ENCODE assay signal across 10 mouse cellular contexts in the genomic region with DNA sequence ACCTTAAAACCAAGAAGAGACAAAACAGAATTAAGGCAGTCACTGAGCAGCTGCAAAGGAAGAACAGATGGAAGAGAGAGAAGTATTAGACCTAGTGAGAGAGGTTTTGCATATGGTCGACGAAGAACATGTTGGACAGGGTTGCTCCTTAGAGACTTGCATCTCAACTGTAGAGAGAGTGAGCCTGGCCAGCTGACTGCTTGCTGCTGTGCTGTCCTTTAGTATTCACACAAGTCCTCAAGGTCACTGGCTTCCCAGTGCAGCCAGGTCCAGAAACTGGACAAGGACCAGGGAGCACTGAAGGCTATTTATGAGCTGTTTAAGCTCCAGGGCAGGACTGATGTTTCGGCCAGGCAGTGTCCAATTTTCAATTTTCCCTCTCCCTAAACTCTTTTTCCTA.
DNase-seq lines count a peak whose midpoint lies in the region; ATAC-seq and TF ChIP-seq lines count a peak whose summit lies in the region.
"Had no signal": no experiment of that assay in that cellular context is flagged by ENCODE, and none has a peak within 500 bp of the region (broad histone marks: within the 10 kb centered on the region; RNA-seq: fewer than 3 reads in every experiment).

No protein-coding gene starts in this region.

- no peak overlapping the region for H3K9ac ChIP-seq in heart, embryonic 11.5 days (ENCODE audit: low read depth, low read length)
- no peak overlapping the region for H3K9ac ChIP-seq in forebrain, embryonic 15.5 days (replicated peaks)
- no peak overlapping the region for H3K9ac ChIP-seq in hindbrain, postnatal 0 days (replicated peaks; ENCODE audit: low read length)
- H3K9ac ChIP-seq: liver, postnatal 0 days had no signal

- H3K9me3 ChIP-seq in heart, embryonic 11.5 days (replicated peaks; ENCODE audit: control insufficient read depth, low read length), result no peaks in the 10 kb centered on the region
- no peaks in the 10 kb centered on the region for H3K9me3 ChIP-seq in forebrain, embryonic 15.5 days
- no peaks in the 10 kb centered on the region for H3K9me3 ChIP-seq in hindbrain, postnatal 0 days (ENCODE audit: low read length)

- H3K4me1 ChIP-seq in heart, embryonic 11.5 days (ENCODE audit: control insufficient read depth, insufficient read depth, low read length), result no peaks in the 10 kb centered on the region
- peaks cover 3% of the 10 kb centered on the region; the same call in 1 of the 2 replicates for H3K4me1 ChIP-seq in forebrain, embryonic 15.5 days
- 0 out of 2 replicates have a peak, but pooled peaks cover 3% of the 10 kb centered on the region for H3K4me1 ChIP-seq in hindbrain, postnatal 0 days (ENCODE audit: insufficient read depth, low read length)

- H3K4me2 ChIP-seq in heart, embryonic 11.5 days, result no peak overlapping the region
- no peak overlapping the region for H3K4me2 ChIP-seq in forebrain, embryonic 15.5 days (replicated peaks)
- no peak overlapping the region for H3K4me2 ChIP-seq in hindbrain, postnatal 0 days (ENCODE audit: low read depth, low read length)

- no peak overlapping the region for H3K27ac ChIP-seq in heart, embryonic 11.5 days (ENCODE audit: low read depth, low read length)
- H3K27ac ChIP-seq in forebrain, embryonic 15.5 days (replicated peaks), result no peak overlapping the region
- H3K27ac ChIP-seq in hindbrain, postnatal 0 days, result peak overlapping the region; percentile 41; the same call in 1 of the 2 replicates

- WGBS in heart, embryonic 11.5 days (ENCODE audit: insufficient replicate concordance), result 68% methylated on average over 3 of the region's 3 CpGs
- 38% methylated on average over 3 of the region's 3 CpGs for WGBS in forebrain, embryonic 15.5 days
- 26% methylated on average over 3 of the region's 3 CpGs for WGBS in hindbrain, postnatal 0 days

- peak; percentile 10 for DNase-seq in heart, adult 8-10 months (ENCODE audit: low spot score)
- DNase-seq in adrenal gland, postnatal 14 days, result peak; percentile 26
- DNase-seq in hindbrain, postnatal 0 days (ENCODE audit: low spot score), result peak; percentile 50
- no peak for DNase-seq in kidney, adult 11 months
- no peak for DNase-seq in spleen, postnatal 14 days (ENCODE audit: low spot score in 2 of 2)
- DNase-seq: liver, postnatal 0 days; right cerebral cortex, postnatal 14 days had no signal

- TF ChIP-seq CTCF in hindbrain, postnatal 0 days (IDR thresholded peaks at IDR 0.05; ENCODE audit: low read depth), result no peak

- no peaks in the 10 kb centered on the region for H3K27me3 ChIP-seq in heart, embryonic 11.5 days (ENCODE audit: control insufficient read depth, insufficient read depth, low read length)
- no peaks in the 10 kb centered on the region for H3K27me3 ChIP-seq in forebrain, embryonic 15.5 days
- no peaks in the 10 kb centered on the region for H3K27me3 ChIP-seq in hindbrain, postnatal 0 days (ENCODE audit: insufficient read depth, low read length)

- no peak overlapping the region for H3K4me3 ChIP-seq in heart, embryonic 11.5 days (ENCODE audit: low read depth, low read length)
- H3K4me3 ChIP-seq in forebrain, embryonic 15.5 days, result no peak overlapping the region
- no peak overlapping the region for H3K4me3 ChIP-seq in hindbrain, postnatal 0 days (ENCODE audit: low read length)

- H3K36me3 ChIP-seq in heart, embryonic 11.5 days (ENCODE audit: control insufficient read depth, insufficient read depth, low read length), result no peaks in the 10 kb centered on the region
- H3K36me3 ChIP-seq in forebrain, embryonic 15.5 days, result no peaks in the 10 kb centered on the region
- no peaks in the 10 kb centered on the region for H3K36me3 ChIP-seq in hindbrain, postnatal 0 days (ENCODE audit: insufficient read depth, low read length)

- no peak for ATAC-seq in heart, embryonic 11.5 days (replicated peaks; ENCODE audit: insufficient number of reproducible peaks, low FRiP score, low TSS enrichment)
- ATAC-seq in forebrain, embryonic 15.5 days (replicated peaks), result peak; percentile 71
- peak; percentile 82 for ATAC-seq in hindbrain, postnatal 0 days
- ATAC-seq in erythroid progenitor cell, adult 5-6 weeks (replicated peaks; ENCODE audit: low FRiP score, poor library complexity, severe bottlenecking), result no peak
- ATAC-seq: liver, postnatal 0 days had no signal

Comparison
In these comparisons a context has a peak if more than half of its experiments do, and no peak if none do; other contexts are left out.
1. DNase-seq: peak in heart, adult 8-10 months (single experiment), adrenal gland, postnatal 14 days (single experiment) and hindbrain, postnatal 0 days (single experiment); none in kidney, adult 11 months (single experiment) and spleen, postnatal 14 days (0 of 2).
2. ATAC-seq: peak in forebrain, embryonic 15.5 days (single experiment) and hindbrain, postnatal 0 days (single experiment); none in heart, embryonic 11.5 days (single experiment) and erythroid progenitor cell, adult 5-6 weeks (single experiment).